Mouse (Mus musculus) heart, embryonic 15.5 days (tissue): ENCODE data around the gene Pknox1. TPM values are rescaled to one million over a fixed set of nuclear protein-coding genes. Genes with fewer than 3 reads are reported as not detected.

Experiments used
- ATAC-seq: fragments of 200-750 bp; cut with Nextera tagmentation; replicated peaks from 2 replicates; pipeline ENCODE4 v1.8.0; 2017; ENCODE audit warnings: low read depth, moderate TSS enrichment; ENCODE audit not compliant: insufficient number of reproducible peaks, insufficient read depth, low FRiP score
- H3K27ac ChIP-seq: fragments of 300-500 bp; sonication (generic); 2 replicates; pipeline ENCODE4 v1.5.1; 2015; ENCODE audit warnings: mild to moderate bottlenecking, inconsistent platforms
- H3K27me3 ChIP-seq: fragments of 300-500 bp; sonication (generic); 2 replicates; pipeline ENCODE4 v1.6.1; 2015; ENCODE audit warnings: inconsistent platforms
- H3K36me3 ChIP-seq: fragments of 300-500 bp; sonication (generic); 2 replicates; pipeline ENCODE4 v1.6.1; 2015; ENCODE audit warnings: mild to moderate bottlenecking, inconsistent platforms
- H3K4me1 ChIP-seq: fragments of 300-500 bp; sonication (generic); replicated peaks from 2 replicates; pipeline ENCODE4 v1.6.1; 2015; ENCODE audit warnings: inconsistent platforms
- H3K4me2 ChIP-seq: fragments of 300-500 bp; sonication (generic); 2 replicates; pipeline ENCODE4 v1.6.1; 2015; ENCODE audit warnings: inconsistent platforms, mild to moderate bottlenecking, moderate library complexity
- H3K4me3 ChIP-seq: fragments of 300-500 bp; sonication (generic); 2 replicates; pipeline ENCODE4 v1.5.1; 2015; ENCODE audit warnings: mild to moderate bottlenecking, inconsistent platforms
- H3K9ac ChIP-seq: fragments of 300-500 bp; sonication (generic); 2 replicates; pipeline ENCODE4 v1.6.1; 2015; ENCODE audit warnings: mild to moderate bottlenecking, inconsistent platforms
- H3K9me3 ChIP-seq: fragments of 300-500 bp; sonication (generic); replicated peaks from 2 replicates; pipeline ENCODE4 v1.6.1; 2016; ENCODE audit warnings: inconsistent platforms
- WGBS: fragments of 180-500 bp; shearing (Covaris S2); methylation state at CpG from one replicate; pipeline ENCODE4 v1.1.7; 2015; ENCODE audit warnings: mixed read lengths; 5-methylcytosine and 5-hydroxymethylcytosine counted together
- microRNA-seq: library from miRNA; unstranded; fragments of <30 nt; microRNA quantifications from one replicate; pipeline ENCODE4, GENCODE M21; 2016
- polyA plus RNA-seq: library from polyadenylated mRNA; unstranded; fragments of >200 nt; fragmentation: Nextera tagmentation; extraction: Ambion mirVana; gene quantifications from 2 replicates; pipeline ENCODE4 v1.2.1, GENCODE M21; 2015

The Pknox1 gene
- polyA plus RNA-seq, 1 experiment from 2014 or later: 14.0 TPM

DNA sequence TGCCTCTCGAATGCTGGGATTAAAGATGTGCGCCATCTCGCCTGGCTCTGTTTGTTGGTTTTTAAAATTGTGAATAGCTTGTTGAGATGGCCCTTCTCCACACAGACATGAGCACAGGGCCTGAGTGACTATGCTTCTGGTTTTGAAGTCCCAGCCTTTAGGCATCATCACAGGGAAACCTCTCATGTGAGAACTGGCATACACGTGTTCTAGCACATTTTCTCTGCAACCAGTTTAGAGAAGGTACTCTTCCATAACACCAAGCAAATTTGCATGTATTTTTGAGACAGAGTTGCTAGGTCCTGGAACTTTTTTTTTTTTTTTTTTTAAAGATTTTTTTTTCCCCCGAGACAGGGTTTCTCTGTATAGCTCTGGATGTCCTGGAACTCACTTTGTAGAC lies 92.1 kb downstream of the Pknox1 start:
- Histone ChIP-seq H3K27me3 (no peaks in the 10 kb centered on the region), H3K27ac (no peak overlapping the region), H3K9me3 (no peaks in the 10 kb centered on the region), H3K4me1 (peaks cover 20% of the 10 kb centered on the region), H3K9ac (no peak overlapping the region), H3K4me2 (peak overlapping the region; percentile 73), H3K36me3 (peaks cover 36% of the 10 kb centered on the region), H3K4me3 (no peak overlapping the region)
- WGBS: 86% methylated on average over 5 of the region's 5 CpGs
- ATAC-seq: no peak

Small RNA genes lying within 50 kb of the gene (microRNA-seq; reads per million reads assigned to microRNA genes)
- not detected for gene Gm24970

Other genes starting within 250 kb of the Pknox1 start
- gene Pde9a, start 178.5 kb upstream of the Pknox1 start, polyA plus RNA-seq: 7.4 and 9.3 TPM in 2 replicates
- gene Wdr4, start 44.8 kb upstream of the Pknox1 start, polyA plus RNA-seq: 16.7 and 26.0 TPM in 2 replicates
- 512 and 629 TPM in 2 replicates for gene Ndufv3, start 44.6 kb upstream of the Pknox1 start, polyA plus RNA-seq
- 1.2 and 1.5 TPM in 2 replicates for gene Cbs, start 72.5 kb downstream of the Pknox1 start, polyA plus RNA-seq
- 171 and 186 TPM in 2 replicates for gene U2af1, start 94.2 kb downstream of the Pknox1 start, polyA plus RNA-seq
- gene Cryaa, start 113.1 kb downstream of the Pknox1 start, polyA plus RNA-seq: not detected in 2 replicates